Mouse (Mus musculus): ENCODE measurements around the gene Foxl1. TPM values are rescaled to one million over a fixed set of nuclear protein-coding genes. Genes with fewer than 3 reads are reported as not detected.
A peak's percentile ranks its signal among the peaks of the same experiment; 100 is the strongest.

Gene Foxl1
- polyA plus RNA-seq, 1 experiment from 2014 or later: 0.88 TPM

- peaks cover 88% of the 10 kb centered on the region for H3K27me3 ChIP-seq (replicated peaks; ENCODE audit: insufficient read depth, low read length)
- no peaks in the 10 kb centered on the region for H3K36me3 ChIP-seq (ENCODE audit: insufficient read depth, low read length)
- no peak for TF ChIP-seq EP300 (IDR thresholded peaks at IDR 0.05)
- no peak for TF ChIP-seq CTCF (IDR thresholded peaks at IDR 0.05)
- no peak overlapping the region for H3K4me2 ChIP-seq (replicated peaks; ENCODE audit: low read depth, low read length)
- WGBS: 38% methylated on average over 17 of the region's 17 CpGs
- H3K27ac ChIP-seq (ENCODE audit: low read length): no peak overlapping the region
- DNase-seq (ENCODE audit: low spot score) (no peak), ATAC-seq (no peak)
- no peak overlapping the region for H3K9ac ChIP-seq (replicated peaks; ENCODE audit: low read depth)
- H3K4me3 ChIP-seq (ENCODE audit: low read depth, low read length): no peak overlapping the region
- no peaks in the 10 kb centered on the region for H3K9me3 ChIP-seq (ENCODE audit: low read length)
- peaks cover 11% of the 10 kb centered on the region for H3K4me1 ChIP-seq (ENCODE audit: insufficient read depth, low read depth, low read length)
Observed at GRCm38 (mm10) chr8:121120456-121121419, 7.0 kb upstream of the Foxl1 start.

GRCm38 (mm10) chr8:121121704-121122103, 6.0 kb upstream of the Foxl1 start:
- no peak overlapping the region for H3K4me2 ChIP-seq (replicated peaks; ENCODE audit: low read depth, low read length)
- DNase-seq (ENCODE audit: low spot score): no peak

GRCm38 (mm10) chr8:121122368-121122767, 5.4 kb upstream of the Foxl1 start:
- Histone ChIP-seq H3K9me3 (ENCODE audit: low read length) (no peaks in the 10 kb centered on the region), H3K9ac (replicated peaks; ENCODE audit: low read depth) (no peak overlapping the region), H3K27me3 (replicated peaks; ENCODE audit: insufficient read depth, low read length) (peaks cover 74% of the 10 kb centered on the region), H3K4me1 (ENCODE audit: insufficient read depth, low read depth, low read length) (peaks cover 1% of the 10 kb centered on the region; the same call in 1 of the 2 replicates), H3K4me3 (ENCODE audit: low read depth, low read length) (no peak overlapping the region), H3K27ac (ENCODE audit: low read length) (no peak overlapping the region), H3K4me2 (replicated peaks; ENCODE audit: low read depth, low read length) (no peak overlapping the region), H3K36me3 (ENCODE audit: insufficient read depth, low read length) (no peaks in the 10 kb centered on the region)
- DNase-seq (ENCODE audit: low spot score) (no peak), ATAC-seq (no peak)
- WGBS: 49% methylated on average over 7 of the region's 7 CpGs
- TF ChIP-seq CTCF (IDR thresholded peaks at IDR 0.05) (no peak), EP300 (IDR thresholded peaks at IDR 0.05) (no peak)

More at GRCm38 (mm10) chr8:121121704-121122103, 6.0 kb upstream of the Foxl1 start:
- ATAC-seq: no peak
- Histone ChIP-seq H3K4me1 (ENCODE audit: insufficient read depth, low read depth, low read length) (peaks cover 6% of the 10 kb centered on the region; the same call in 1 of the 2 replicates), H3K36me3 (ENCODE audit: insufficient read depth, low read length) (no peaks in the 10 kb centered on the region), H3K4me3 (ENCODE audit: low read depth, low read length) (no peak overlapping the region), H3K27ac (ENCODE audit: low read length) (no peak overlapping the region), H3K9ac (replicated peaks; ENCODE audit: low read depth) (no peak overlapping the region), H3K9me3 (ENCODE audit: low read length) (no peaks in the 10 kb centered on the region), H3K27me3 (replicated peaks; ENCODE audit: insufficient read depth, low read length) (peaks cover 80% of the 10 kb centered on the region)
- TF ChIP-seq EP300 (IDR thresholded peaks at IDR 0.05): no peak
- TF ChIP-seq CTCF (IDR thresholded peaks at IDR 0.05): no peak
- 50% methylated on average over 8 of the region's 8 CpGs for WGBS

GRCm38 (mm10) chr8:121123113-121123512, 4.6 kb upstream of the Foxl1 start:
- H3K9ac ChIP-seq (replicated peaks; ENCODE audit: low read depth): no peak overlapping the region
- TF ChIP-seq EP300 (IDR thresholded peaks at IDR 0.05): no peak
- no peak for TF ChIP-seq CTCF (IDR thresholded peaks at IDR 0.05)
- H3K4me1 ChIP-seq (ENCODE audit: insufficient read depth, low read depth, low read length): peaks cover 3% of the 10 kb centered on the region; the same call in 1 of the 2 replicates
- no peaks in the 10 kb centered on the region for H3K36me3 ChIP-seq (ENCODE audit: insufficient read depth, low read length)
- peaks cover 70% of the 10 kb centered on the region for H3K27me3 ChIP-seq (replicated peaks; ENCODE audit: insufficient read depth, low read length)
- no peak overlapping the region for H3K27ac ChIP-seq (ENCODE audit: low read length)
- no peaks in the 10 kb centered on the region for H3K9me3 ChIP-seq (ENCODE audit: low read length)
- no peak overlapping the region for H3K4me2 ChIP-seq (replicated peaks; ENCODE audit: low read depth, low read length)
- no peak overlapping the region for H3K4me3 ChIP-seq (ENCODE audit: low read depth, low read length)
- no peak for DNase-seq (ENCODE audit: low spot score)
- ATAC-seq: no peak
- WGBS: 75% methylated on average over 2 of the region's 2 CpGs

GRCm38 (mm10) chr8:121124547-121125239, 3.0 kb upstream of the Foxl1 start:
- no peak overlapping the region for H3K27ac ChIP-seq (ENCODE audit: low read length)
- peaks cover 70% of the 10 kb centered on the region for H3K27me3 ChIP-seq (replicated peaks; ENCODE audit: insufficient read depth, low read length)

More at GRCm38 (mm10) chr8:121124547-121125239, 3.0 kb upstream of the Foxl1 start:
- Histone ChIP-seq H3K4me1 (ENCODE audit: insufficient read depth, low read depth, low read length) (peaks cover 3% of the 10 kb centered on the region; the same call in 1 of the 2 replicates), H3K4me3 (ENCODE audit: low read depth, low read length) (no peak overlapping the region), H3K9ac (replicated peaks; ENCODE audit: low read depth) (no peak overlapping the region), H3K4me2 (replicated peaks; ENCODE audit: low read depth, low read length) (0 out of 2 replicates have a peak overlapping the region, but pooled peaks have one; percentile 52), H3K9me3 (ENCODE audit: low read length) (no peaks in the 10 kb centered on the region), H3K36me3 (ENCODE audit: insufficient read depth, low read length) (no peaks in the 10 kb centered on the region)
- DNase-seq (ENCODE audit: low spot score) (no peak), ATAC-seq (peak; percentile 2; the same call in 1 of the 2 replicates)
- no peak for TF ChIP-seq EP300 (IDR thresholded peaks at IDR 0.05)
- no peak for TF ChIP-seq CTCF (IDR thresholded peaks at IDR 0.05)
- 10% methylated on average over 17 of the region's 17 CpGs for WGBS
